Mouse (Mus musculus) lung, adult 2 months (tissue): ENCODE results near the gene Elp5.

Experiments used
- CTCF ChIP-seq: fragments of 200-500 bp; IDR thresholded peaks from 2 replicates; pipeline ENCODE4 v1.5.1; 2011; ENCODE audit warnings: mild to moderate bottlenecking, low read length, control low read depth; ENCODE audit not compliant: insufficient read depth
- POLR2A ChIP-seq: fragments of 200-500 bp; IDR thresholded peaks from 2 replicates; pipeline ENCODE4 v1.6.1; 2011; ENCODE audit warnings: low read depth, mild to moderate bottlenecking, control low read depth, low read length, borderline replicate concordance; ENCODE audit errors: extremely low read depth

GRCm38 (mm10) chr11:69934681-69935080 lies 47.6 kb downstream of the Elp5 start:
- TF ChIP-seq CTCF = no peak
- no peak for TF ChIP-seq POLR2A
